Mouse (Mus musculus): Measurements from ENCODE around the gene Dapk3.
"Not testable (repeated sequence)": the region's sequence is repeated elsewhere in the genome, so short reads cannot be mapped to it uniquely, and the experiment has no call there.

Dapk3 gene

GRCm38 (mm10) chr10:81145307-81145706 is 37.5 kb upstream of the Dapk3 start:
- in situ Hi-C loops (cut with MboI, MseI) = loop anchor here (10.0 kb wide), 1 partner anchor 541 kb away; the partner anchor contains the start of genes Adat3, Gm49322 and Scamp4

- in situ Hi-C loops (cut with MboI, MseI) = loop anchor here (10.0 kb wide), 1 partner anchor 541 kb away; the partner anchor contains the start of genes Adat3, Gm49322 and Scamp4
These were observed 37.0 kb upstream of the Dapk3 start for GRCm38 (mm10) chr10:81145778-81146177.

GRCm38 (mm10) chr10:81146296-81146695 is 36.5 kb upstream of the Dapk3 start:
- in situ Hi-C loops (cut with MboI, MseI) = loop anchor here (10.0 kb wide), 1 partner anchor 541 kb away; the partner anchor contains the start of genes Adat3, Gm49322 and Scamp4

- in situ Hi-C loops (cut with MboI, MseI) = no loop called here
These were observed 31.5 kb upstream of the Dapk3 start for GRCm38 (mm10) chr10:81151261-81151660.

GRCm38 (mm10) chr10:81152609-81153008 is 30.2 kb upstream of the Dapk3 start:
- in situ Hi-C loops (cut with MboI, MseI) = no loop called here

GRCm38 (mm10) chr10:81154313-81154712 is 28.5 kb upstream of the Dapk3 start:
- in situ Hi-C loops (cut with MboI, MseI) = no loop called here

- in situ Hi-C loops (cut with MboI, MseI) = no loop called here
These were observed 28.1 kb upstream of the Dapk3 start for GRCm38 (mm10) chr10:81154736-81155135.

- in situ Hi-C loops (cut with MboI, MseI) = loop anchor here (5.0 kb wide), 1 partner anchor 74 kb away; no protein-coding TSS in a partner anchor
These were observed 21.0 kb upstream of the Dapk3 start for GRCm38 (mm10) chr10:81161602-81162317.

- in situ Hi-C loops (cut with MboI, MseI) = loop anchor here (5.0 kb wide), 1 partner anchor 75 kb away; no protein-coding TSS in a partner anchor
These were observed 20.5 kb upstream of the Dapk3 start for GRCm38 (mm10) chr10:81162318-81162652.

- in situ Hi-C loops (cut with MboI, MseI) = no loop called here
These were observed 17.7 kb upstream of the Dapk3 start for GRCm38 (mm10) chr10:81165118-81165517.

- in situ Hi-C loops (cut with MboI, MseI) = no loop called here
These were observed 15.4 kb upstream of the Dapk3 start, which contains the start of gene Pias4 for GRCm38 (mm10) chr10:81167200-81168086. Pias4 (minus strand) TSS chr10:81167923.

- in situ Hi-C loops (cut with MboI, MseI) = no loop called here
These were observed 14.7 kb upstream of the Dapk3 start for GRCm38 (mm10) chr10:81168087-81168431.

- in situ Hi-C loops (cut with MboI, MseI) = no loop called here
These were observed 14.1 kb upstream of the Dapk3 start for GRCm38 (mm10) chr10:81168521-81169244.

GRCm38 (mm10) chr10:81169411-81169900 is 13.3 kb upstream of the Dapk3 start:
- in situ Hi-C loops (cut with MboI, MseI) = not testable (repeated sequence)

GRCm38 (mm10) chr10:81173132-81173531 is 9.7 kb upstream of the Dapk3 start:
- in situ Hi-C loops (cut with MboI, MseI) = no loop called here

GRCm38 (mm10) chr10:81174617-81175344 is 8.0 kb upstream of the Dapk3 start:
- in situ Hi-C loops (cut with MboI, MseI) = no loop called here

- in situ Hi-C loops (cut with MboI, MseI) = not testable (repeated sequence)
These were observed 7.5 kb upstream of the Dapk3 start for GRCm38 (mm10) chr10:81175345-81175701.

GRCm38 (mm10) chr10:81175936-81176465 is 6.8 kb upstream of the Dapk3 start:
- in situ Hi-C loops (cut with MboI, MseI) = no loop called here

- in situ Hi-C loops (cut with MboI, MseI) = no loop called here
These were observed 6.1 kb upstream of the Dapk3 start, which contains the start of gene Eef2 for GRCm38 (mm10) chr10:81176466-81177271. Eef2 (plus strand) TSS chr10:81176631.

- in situ Hi-C loops (cut with MboI, MseI) = no loop called here
These were observed 5.3 kb upstream of the Dapk3 start for GRCm38 (mm10) chr10:81177491-81177925.

All from T-helper 1 cell (primary cell).